Mouse (Mus musculus) heart, embryonic 11.5 days (tissue): ENCODE results near the gene Bivm. TPM values are rescaled to one million over a fixed set of nuclear protein-coding genes. Genes with fewer than 3 reads are reported as not detected.

Source experiments
- ATAC-seq: fragments of 200-750 bp; cut with Nextera tagmentation; replicated peaks from 2 replicates; pipeline ENCODE4 v1.8.0; 2017; ENCODE audit warnings: moderate library complexity; ENCODE audit not compliant: insufficient number of reproducible peaks, low FRiP score, low TSS enrichment
- H3K27ac ChIP-seq: fragments of 300-500 bp; sonication (generic); 2 replicates; pipeline ENCODE4 v1.5.1; 2014; ENCODE audit warnings: mild to moderate bottlenecking, low read depth, low read length
- H3K27me3 ChIP-seq: fragments of 300-500 bp; sonication (generic); 2 replicates; pipeline ENCODE4 v1.6.1; 2014; ENCODE audit warnings: mild to moderate bottlenecking, low read length, mixed read lengths; ENCODE audit not compliant: control insufficient read depth, insufficient read depth
- H3K36me3 ChIP-seq: fragments of 300-500 bp; sonication (generic); 2 replicates; pipeline ENCODE4 v1.6.1; 2014; ENCODE audit warnings: mild to moderate bottlenecking, low read length, moderate library complexity, mixed read lengths; ENCODE audit not compliant: control insufficient read depth, insufficient read depth
- H3K4me1 ChIP-seq: fragments of 300-500 bp; sonication (generic); 2 replicates; pipeline ENCODE4 v1.6.1; 2014; ENCODE audit warnings: low read length; ENCODE audit not compliant: control insufficient read depth, insufficient read depth
- H3K4me2 ChIP-seq: fragments of 300-500 bp; sonication (generic); 2 replicates; pipeline ENCODE4 v1.6.1; 2014; ENCODE audit warnings: mild to moderate bottlenecking, moderate library complexity
- H3K4me3 ChIP-seq: fragments of 300-500 bp; sonication (generic); 2 replicates; pipeline ENCODE4 v1.5.1; 2014; ENCODE audit warnings: low read depth, low read length
- H3K9ac ChIP-seq: fragments of 300-500 bp; sonication (generic); 2 replicates; pipeline ENCODE4 v1.6.1; 2014; ENCODE audit warnings: mild to moderate bottlenecking, low read depth, low read length, moderate library complexity
- H3K9me3 ChIP-seq: fragments of 300-500 bp; sonication (generic); replicated peaks from 2 replicates; pipeline ENCODE4 v1.6.1; 2016; ENCODE audit warnings: low read length; ENCODE audit not compliant: control insufficient read depth
- WGBS: fragments of 180-500 bp; shearing (Covaris S2); extraction: QIAGEN DNeasy Blood & Tissue Kit; methylation state at CpG from one replicate; pipeline ENCODE4 v1.1.7; 2014; ENCODE audit not compliant: insufficient replicate concordance; 5-methylcytosine and 5-hydroxymethylcytosine counted together
- polyA plus RNA-seq: library from polyadenylated mRNA; unstranded; fragments of >200 nt; fragmentation: Nextera tagmentation; extraction: Ambion mirVana; gene quantifications from 2 replicates; pipeline ENCODE4 v1.2.1, GENCODE M21; 2014

The Bivm gene
- polyA plus RNA-seq, 1 experiment from 2014 or later, result 15.8 TPM

DNA sequence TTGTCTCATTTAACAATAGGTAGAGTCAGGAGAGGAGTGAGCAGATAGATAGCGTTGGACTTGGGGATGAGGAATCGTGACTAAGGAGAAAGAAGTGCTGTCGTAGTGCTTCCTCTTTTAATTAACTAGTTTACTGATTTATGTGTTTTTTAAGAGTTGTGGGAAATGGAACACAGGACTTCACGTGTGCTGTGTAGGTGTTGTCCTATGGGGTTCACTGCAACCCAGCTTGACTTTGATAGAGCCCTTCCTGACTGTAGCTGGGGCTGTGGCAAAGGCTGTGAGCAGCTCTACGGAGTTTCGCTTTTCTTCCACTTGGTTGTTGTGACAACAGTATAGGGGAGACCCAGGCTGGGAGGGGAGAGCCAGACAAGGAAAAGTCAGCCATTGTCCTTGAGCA lies 39.6 kb downstream of the Bivm start:
- 87% methylated on average over 6 of the region's 6 CpGs for WGBS
- H3K4me1 ChIP-seq, result no peaks in the 10 kb centered on the region
- no peaks in the 10 kb centered on the region for H3K9me3 ChIP-seq
- H3K36me3 ChIP-seq, result peaks cover 18% of the 10 kb centered on the region
- H3K4me2 ChIP-seq, result no peak overlapping the region
- H3K4me3 ChIP-seq, result no peak overlapping the region
- no peak overlapping the region for H3K27ac ChIP-seq
- no peak for ATAC-seq
- no peaks in the 10 kb centered on the region for H3K27me3 ChIP-seq
- H3K9ac ChIP-seq, result no peak overlapping the region

DNA sequence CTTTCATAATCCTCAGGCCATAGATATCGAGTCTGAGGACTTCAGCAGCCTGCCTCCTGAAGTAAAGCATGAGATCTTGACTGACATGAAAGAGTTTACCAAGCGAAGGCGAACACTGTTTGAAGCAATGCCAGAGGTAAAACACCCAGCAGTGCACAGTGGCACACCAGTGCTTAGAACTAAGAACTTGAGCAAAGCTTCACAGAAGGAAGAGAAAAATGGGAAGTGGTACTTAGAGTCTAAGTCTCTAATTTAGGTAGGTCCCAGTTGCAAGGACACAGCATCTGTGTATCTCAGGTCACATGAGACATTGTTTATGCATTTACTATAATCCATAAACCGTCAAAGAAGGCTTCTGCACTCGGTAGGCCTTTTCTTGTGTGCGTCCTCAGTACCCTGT lies 43.1 kb downstream of the Bivm start:
- Histone ChIP-seq H3K9ac (no peak overlapping the region), H3K9me3 (no peaks in the 10 kb centered on the region), H3K27me3 (no peaks in the 10 kb centered on the region), H3K4me3 (no peak overlapping the region), H3K4me2 (no peak overlapping the region), H3K36me3 (peaks cover 26% of the 10 kb centered on the region), H3K4me1 (no peaks in the 10 kb centered on the region), H3K27ac (no peak overlapping the region)
- no peak for ATAC-seq
- 88% methylated on average over 6 of the region's 6 CpGs for WGBS

DNA sequence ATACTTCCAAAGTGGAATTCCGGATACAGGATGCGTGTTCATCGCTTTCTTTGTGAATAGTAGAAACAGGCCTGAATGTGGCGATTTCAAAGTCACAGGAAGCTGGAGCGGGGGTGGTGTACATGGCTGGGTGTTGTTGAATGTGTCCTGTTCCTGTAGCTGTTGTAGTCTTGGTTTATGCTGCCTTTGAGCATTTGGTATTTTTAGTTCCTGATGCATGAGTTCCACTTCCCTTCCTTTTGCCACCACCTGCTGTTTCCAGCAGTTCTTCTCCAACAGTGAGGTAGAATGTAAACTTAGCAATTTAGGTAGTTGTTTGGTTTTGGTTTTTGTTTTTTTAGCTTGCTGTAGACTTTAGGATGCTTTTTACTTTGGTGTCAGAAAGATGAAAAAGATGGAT lies 43.6 kb downstream of the Bivm start:
- 95% methylated on average over 5 of the region's 5 CpGs for WGBS

DNA sequence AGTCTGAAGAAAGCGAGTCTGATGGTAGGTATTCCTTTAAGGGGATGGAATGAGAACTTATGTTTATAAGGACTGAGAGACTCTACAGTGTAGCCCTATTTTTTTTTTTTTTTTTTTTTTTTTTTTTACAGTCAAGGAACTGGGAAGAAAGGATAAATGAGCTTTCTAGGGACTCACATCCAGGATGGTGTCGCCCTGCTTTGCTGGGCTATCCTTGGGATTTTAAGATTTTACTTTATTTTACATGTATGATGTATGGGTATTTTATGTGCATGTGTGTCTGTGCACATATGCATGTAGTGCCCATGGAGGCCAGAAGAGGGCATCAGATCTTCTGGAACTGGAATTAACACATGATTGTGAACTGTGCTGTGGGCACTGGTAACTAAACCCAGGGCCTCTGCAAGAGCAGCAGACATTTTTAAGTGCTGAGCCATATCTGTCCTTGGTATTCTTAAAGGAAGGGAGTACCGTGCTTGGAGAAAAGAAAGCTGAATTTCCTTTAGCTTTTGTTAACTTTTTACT lies 49.2 kb downstream of the Bivm start:
- no peaks in the 10 kb centered on the region for H3K27me3 ChIP-seq
- ATAC-seq, result no peak
- no peak overlapping the region for H3K4me3 ChIP-seq
- H3K4me1 ChIP-seq, result no peaks in the 10 kb centered on the region
- H3K27ac ChIP-seq, result no peak overlapping the region
- 93% methylated on average over 3 of the region's 3 CpGs for WGBS
- H3K9me3 ChIP-seq, result peaks cover 4% of the 10 kb centered on the region; the same call in 1 of the 2 replicates
- no peak overlapping the region for H3K4me2 ChIP-seq
- H3K36me3 ChIP-seq, result peaks cover 39% of the 10 kb centered on the region
- H3K9ac ChIP-seq, result no peak overlapping the region

More for the DNA sequence above, 43.6 kb downstream of the Bivm start:
- Histone ChIP-seq H3K27ac (no peak overlapping the region), H3K9me3 (no peaks in the 10 kb centered on the region), H3K27me3 (no peaks in the 10 kb centered on the region), H3K4me3 (no peak overlapping the region), H3K4me1 (no peaks in the 10 kb centered on the region), H3K4me2 (no peak overlapping the region), H3K36me3 (peaks cover 31% of the 10 kb centered on the region), H3K9ac (no peak overlapping the region)
- no peak for ATAC-seq

DNA sequence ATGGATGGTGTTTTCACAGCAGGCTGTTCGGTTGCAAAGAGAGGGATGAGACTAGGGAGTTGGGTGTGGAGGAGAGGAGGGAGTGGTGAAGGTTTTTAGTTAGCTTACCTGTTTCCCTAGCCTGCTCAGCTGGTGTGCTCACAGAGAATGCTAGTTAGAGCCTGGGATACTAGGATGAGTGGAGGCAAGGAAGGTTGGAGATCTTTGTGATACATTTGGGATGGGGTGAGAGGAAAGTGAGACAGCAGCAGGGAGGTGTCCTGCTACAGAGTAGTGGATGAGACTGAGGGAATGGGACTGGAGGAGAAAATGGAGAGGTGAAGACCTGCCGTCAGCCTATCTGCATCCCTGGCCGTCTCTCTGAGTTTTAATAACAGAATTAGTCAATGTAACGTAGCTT lies 53.9 kb downstream of the Bivm start:
- Histone ChIP-seq H3K4me1 (no peaks in the 10 kb centered on the region), H3K9ac (no peak overlapping the region), H3K4me3 (no peak overlapping the region), H3K27me3 (no peaks in the 10 kb centered on the region), H3K9me3 (peaks cover 4% of the 10 kb centered on the region; the same call in 1 of the 2 replicates), H3K27ac (no peak overlapping the region), H3K36me3 (peaks cover 38% of the 10 kb centered on the region), H3K4me2 (no peak overlapping the region)
- no peak for ATAC-seq
- WGBS, result 93% methylated on average over 4 of the region's 4 CpGs

DNA sequence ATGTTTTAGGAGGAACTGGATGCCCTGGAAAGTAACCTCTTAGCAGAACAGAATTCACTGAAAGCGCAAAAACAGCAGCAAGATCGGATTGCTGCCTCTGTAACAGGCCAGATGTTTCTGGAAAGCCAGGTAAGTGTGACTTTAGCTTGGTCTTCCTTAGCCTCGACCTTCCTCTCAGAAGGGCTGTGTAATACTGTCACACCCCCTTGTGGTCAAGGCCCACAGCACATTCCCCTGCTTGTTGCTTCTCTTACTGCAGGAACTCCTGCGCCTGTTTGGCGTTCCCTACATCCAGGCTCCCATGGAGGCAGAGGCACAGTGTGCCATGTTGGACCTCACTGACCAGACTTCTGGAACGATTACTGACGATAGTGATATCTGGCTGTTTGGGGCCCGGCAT lies 55.1 kb downstream of the Bivm start:
- peaks cover 4% of the 10 kb centered on the region; the same call in 1 of the 2 replicates for H3K9me3 ChIP-seq
- H3K4me1 ChIP-seq, result no peaks in the 10 kb centered on the region

DNA sequence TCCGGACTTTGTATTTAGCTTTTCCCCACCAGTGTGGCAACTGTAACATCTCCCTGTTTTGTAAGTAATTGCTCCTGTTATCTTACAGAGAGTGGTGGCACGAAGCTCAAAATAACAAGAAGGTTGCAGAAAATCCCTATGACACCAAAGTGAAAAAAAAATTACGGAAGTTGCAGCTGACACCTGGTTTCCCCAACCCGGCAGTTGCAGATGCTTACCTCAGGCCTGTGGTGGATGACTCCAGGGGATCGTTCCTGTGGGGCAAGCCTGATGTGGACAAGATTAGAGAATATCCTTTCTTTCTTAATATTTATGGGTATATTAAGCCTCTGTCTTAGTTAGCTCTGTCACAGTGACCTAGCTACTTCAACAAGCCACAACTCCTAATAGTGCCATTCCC lies 59.3 kb downstream of the Bivm start:
- Histone ChIP-seq H3K36me3 (peaks cover 26% of the 10 kb centered on the region), H3K9ac (no peak overlapping the region), H3K4me3 (no peak overlapping the region), H3K4me1 (no peaks in the 10 kb centered on the region), H3K4me2 (no peak overlapping the region), H3K9me3 (no peaks in the 10 kb centered on the region), H3K27me3 (no peaks in the 10 kb centered on the region), H3K27ac (no peak overlapping the region)
- WGBS, result 90% methylated on average over 5 of the region's 5 CpGs
- no peak for ATAC-seq

More for the DNA sequence above, 55.1 kb downstream of the Bivm start:
- Histone ChIP-seq H3K9ac (no peak overlapping the region), H3K27me3 (no peaks in the 10 kb centered on the region), H3K4me2 (no peak overlapping the region), H3K27ac (no peak overlapping the region), H3K4me3 (no peak overlapping the region), H3K36me3 (peaks cover 38% of the 10 kb centered on the region)
- no peak for ATAC-seq
- WGBS, result 78% methylated on average over 8 of the region's 8 CpGs

DNA sequence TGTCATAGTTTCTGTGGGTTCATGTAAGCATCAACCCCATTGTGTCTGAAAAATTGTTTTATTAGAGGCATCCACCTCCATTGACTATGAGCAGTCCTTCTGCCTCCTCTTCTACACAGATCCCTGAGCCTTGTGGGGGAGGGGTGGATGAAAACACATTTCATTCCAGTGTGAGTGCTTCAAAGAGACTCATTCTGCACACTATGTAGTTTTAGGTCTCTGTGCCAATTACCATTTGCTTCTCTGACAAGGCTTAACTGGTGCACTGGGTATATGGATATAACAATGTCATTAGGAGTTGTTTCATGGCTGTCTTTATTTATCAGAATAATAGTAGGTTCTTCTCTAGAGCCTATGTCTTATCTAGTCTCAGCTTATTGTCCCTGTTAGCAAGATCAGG lies 67.6 kb downstream of the Bivm start:
- no peak overlapping the region for H3K9ac ChIP-seq
- H3K27me3 ChIP-seq, result no peaks in the 10 kb centered on the region
- no peak overlapping the region for H3K4me3 ChIP-seq
- no peak overlapping the region for H3K27ac ChIP-seq
- no peaks in the 10 kb centered on the region for H3K9me3 ChIP-seq
- H3K36me3 ChIP-seq, result peaks cover 3% of the 10 kb centered on the region; the same call in 1 of the 2 replicates
- H3K4me2 ChIP-seq, result no peak overlapping the region
- no peak for ATAC-seq
- no peaks in the 10 kb centered on the region for H3K4me1 ChIP-seq
